Mouse (Mus musculus) spleen, postnatal 14 days (tissue): Measurements from ENCODE around the gene Phlda1.
A peak's percentile ranks its signal among the peaks of the same experiment; 100 is the strongest.

ENCODE experiments used
- DNase-seq, 2 experiments: peaks; one replicate each; pipeline ENCODE4 v3.0.0; 2021 to 2022; ENCODE audit warnings: low spot score in 2 of 2

Phlda1 gene

GRCm38 (mm10) chr10:111527613-111528012 lies 21.5 kb downstream of the Phlda1 start:
- DNase-seq, result no peak

GRCm38 (mm10) chr10:111528283-111528682 lies 22.2 kb downstream of the Phlda1 start:
- DNase-seq, result no peak

- DNase-seq, result no peak
These were observed 24.3 kb downstream of the Phlda1 start for GRCm38 (mm10) chr10:111530398-111530797.

GRCm38 (mm10) chr10:111534691-111535090 lies 28.6 kb downstream of the Phlda1 start:
- no peak for DNase-seq

- no peak for DNase-seq
These were observed 31.3 kb downstream of the Phlda1 start for GRCm38 (mm10) chr10:111537410-111537809.

- DNase-seq, result no peak
These were observed 33.7 kb downstream of the Phlda1 start for GRCm38 (mm10) chr10:111539724-111540324.

GRCm38 (mm10) chr10:111540678-111541077 lies 34.6 kb downstream of the Phlda1 start:
- no peak for DNase-seq

GRCm38 (mm10) chr10:111543106-111543505 lies 37.0 kb downstream of the Phlda1 start:
- no peak for DNase-seq

- DNase-seq, result no peak
These were observed 37.7 kb downstream of the Phlda1 start for GRCm38 (mm10) chr10:111543781-111544260.

- DNase-seq, result no peak
These were observed 38.2 kb downstream of the Phlda1 start for GRCm38 (mm10) chr10:111544311-111544710.

- no peak for DNase-seq
These were observed 39.6 kb downstream of the Phlda1 start for GRCm38 (mm10) chr10:111545648-111546047.

GRCm38 (mm10) chr10:111547881-111548372 lies 41.8 kb downstream of the Phlda1 start:
- no peak for DNase-seq

GRCm38 (mm10) chr10:111550075-111550695 lies 44.1 kb downstream of the Phlda1 start:
- no peak for DNase-seq

GRCm38 (mm10) chr10:111553695-111554094 lies 47.6 kb downstream of the Phlda1 start:
- DNase-seq, result no peak

- peak in 1 of 2 experiments; percentile 20 for DNase-seq
These were observed 48.6 kb downstream of the Phlda1 start for GRCm38 (mm10) chr10:111554651-111555050.

GRCm38 (mm10) chr10:111558211-111558610 lies 52.1 kb downstream of the Phlda1 start:
- DNase-seq, result no peak
